Mouse (Mus musculus): Measurements from ENCODE around the gene Capn15. TPM values are rescaled to one million over a fixed set of nuclear protein-coding genes. Genes with fewer than 3 reads are reported as not detected.

Gene Capn15
- polyA plus RNA-seq, 1 experiment from 2014 or later, result 21.1 TPM

- peaks cover 73% of the 10 kb centered on the region for H3K36me3 ChIP-seq
- no peak for ATAC-seq
- 95% methylated on average over 7 of the region's 7 CpGs for WGBS
Measured at GRCm38 (mm10) chr17:25962413-25962905, 23.1 kb downstream of the Capn15 start.

GRCm38 (mm10) chr17:25961566-25961965 lies 24.0 kb downstream of the Capn15 start:
- 98% methylated on average over 5 of the region's 5 CpGs for WGBS
- no peak overlapping the region for H3K4me2 ChIP-seq (replicated peaks)
- no peak overlapping the region for H3K9ac ChIP-seq (replicated peaks)
- H3K9me3 ChIP-seq, result no peaks in the 10 kb centered on the region
- ATAC-seq, result no peak
- no peak overlapping the region for H3K4me3 ChIP-seq (replicated peaks)
- peaks cover 73% of the 10 kb centered on the region for H3K36me3 ChIP-seq
- H3K27ac ChIP-seq, result no peak overlapping the region
- H3K27me3 ChIP-seq, result no peaks in the 10 kb centered on the region
- 0 out of 2 replicates have a peak, but pooled peaks cover 7% of the 10 kb centered on the region for H3K4me1 ChIP-seq (replicated peaks)

More at GRCm38 (mm10) chr17:25962413-25962905, 23.1 kb downstream of the Capn15 start:
- Histone ChIP-seq H3K27ac (no peak overlapping the region), H3K4me2 (replicated peaks) (no peak overlapping the region), H3K4me1 (replicated peaks) (0 out of 2 replicates have a peak, but pooled peaks cover 1% of the 10 kb centered on the region), H3K27me3 (no peaks in the 10 kb centered on the region), H3K9me3 (no peaks in the 10 kb centered on the region), H3K4me3 (replicated peaks) (no peak overlapping the region), H3K9ac (replicated peaks) (no peak overlapping the region)

GRCm38 (mm10) chr17:25959630-25960467 lies 25.7 kb downstream of the Capn15 start:
- H3K4me1 ChIP-seq (replicated peaks), result 0 out of 2 replicates have a peak, but pooled peaks cover 12% of the 10 kb centered on the region
- no peak overlapping the region for H3K9ac ChIP-seq (replicated peaks)
- no peaks in the 10 kb centered on the region for H3K9me3 ChIP-seq
- no peaks in the 10 kb centered on the region for H3K27me3 ChIP-seq
- H3K36me3 ChIP-seq, result peaks cover 66% of the 10 kb centered on the region
- H3K4me3 ChIP-seq (replicated peaks), result no peak overlapping the region
- no peak overlapping the region for H3K4me2 ChIP-seq (replicated peaks)
- ATAC-seq, result no peak
- 89% methylated on average over 22 of the region's 23 CpGs for WGBS
- no peak overlapping the region for H3K27ac ChIP-seq

GRCm38 (mm10) chr17:25958771-25959494 lies 26.7 kb downstream of the Capn15 start:
- Histone ChIP-seq H3K4me1 (replicated peaks) (0 out of 2 replicates have a peak, but pooled peaks cover 12% of the 10 kb centered on the region), H3K4me3 (replicated peaks) (no peak overlapping the region), H3K9ac (replicated peaks) (no peak overlapping the region), H3K9me3 (no peaks in the 10 kb centered on the region), H3K4me2 (replicated peaks) (no peak overlapping the region), H3K36me3 (peaks cover 57% of the 10 kb centered on the region), H3K27ac (no peak overlapping the region; the same call in 1 of the 2 replicates), H3K27me3 (peaks cover 3% of the 10 kb centered on the region)
- 94% methylated on average over 11 of the region's 11 CpGs for WGBS
- ATAC-seq, result no peak

- peak; percentile 38; the same call in 1 of the 2 replicates for ATAC-seq
- no peak overlapping the region for H3K27ac ChIP-seq
Measured at GRCm38 (mm10) chr17:25957586-25958051, 28.0 kb downstream of the Capn15 start.

GRCm38 (mm10) chr17:25956631-25957030 lies 29.0 kb downstream of the Capn15 start:
- 73% methylated on average over 7 of the region's 7 CpGs for WGBS
- H3K9ac ChIP-seq (replicated peaks), result no peak overlapping the region
- peak overlapping the region; percentile 12; the same call in 1 of the 2 replicates for H3K27ac ChIP-seq
- H3K4me3 ChIP-seq (replicated peaks), result no peak overlapping the region
- ATAC-seq, result no peak
- no peaks in the 10 kb centered on the region for H3K9me3 ChIP-seq
- H3K27me3 ChIP-seq, result peaks cover 26% of the 10 kb centered on the region
- H3K36me3 ChIP-seq, result peaks cover 36% of the 10 kb centered on the region
- H3K4me2 ChIP-seq (replicated peaks), result no peak overlapping the region
- H3K4me1 ChIP-seq (replicated peaks), result peaks cover 18% of the 10 kb centered on the region

More at GRCm38 (mm10) chr17:25957586-25958051, 28.0 kb downstream of the Capn15 start:
- Histone ChIP-seq H3K36me3 (peaks cover 45% of the 10 kb centered on the region), H3K4me2 (replicated peaks) (no peak overlapping the region), H3K9ac (replicated peaks) (no peak overlapping the region), H3K9me3 (no peaks in the 10 kb centered on the region), H3K27me3 (peaks cover 16% of the 10 kb centered on the region), H3K4me3 (replicated peaks) (no peak overlapping the region), H3K4me1 (replicated peaks) (0 out of 2 replicates have a peak, but pooled peaks cover 12% of the 10 kb centered on the region)
- 78% methylated on average over 14 of the region's 14 CpGs for WGBS

GRCm38 (mm10) chr17:25956201-25956600 lies 29.4 kb downstream of the Capn15 start:
- no peak for ATAC-seq
- peaks cover 22% of the 10 kb centered on the region for H3K4me1 ChIP-seq (replicated peaks)
- H3K4me3 ChIP-seq (replicated peaks), result no peak overlapping the region
- H3K4me2 ChIP-seq (replicated peaks), result no peak overlapping the region
- H3K9ac ChIP-seq (replicated peaks), result peak overlapping the region; percentile 32; the same call in 1 of the 2 replicates
- 68% methylated on average over 7 of the region's 7 CpGs for WGBS
- H3K9me3 ChIP-seq, result no peaks in the 10 kb centered on the region
- peaks cover 30% of the 10 kb centered on the region for H3K27me3 ChIP-seq
- no peak overlapping the region for H3K27ac ChIP-seq
- H3K36me3 ChIP-seq, result peaks cover 33% of the 10 kb centered on the region

- Histone ChIP-seq H3K4me3 (replicated peaks) (no peak overlapping the region), H3K4me1 (replicated peaks) (peaks cover 22% of the 10 kb centered on the region), H3K27ac (no peak overlapping the region), H3K36me3 (peaks cover 31% of the 10 kb centered on the region), H3K9me3 (no peaks in the 10 kb centered on the region), H3K4me2 (replicated peaks) (no peak overlapping the region), H3K27me3 (peaks cover 35% of the 10 kb centered on the region), H3K9ac (replicated peaks) (no peak overlapping the region)
- no peak for ATAC-seq
- 80% methylated on average over 3 of the region's 3 CpGs for WGBS
Measured at GRCm38 (mm10) chr17:25955736-25956135, 29.9 kb downstream of the Capn15 start.

- Histone ChIP-seq H3K27ac (no peak overlapping the region), H3K27me3 (peaks cover 46% of the 10 kb centered on the region), H3K9me3 (no peaks in the 10 kb centered on the region), H3K4me1 (replicated peaks) (peaks cover 22% of the 10 kb centered on the region), H3K4me2 (replicated peaks) (no peak overlapping the region), H3K36me3 (peaks cover 20% of the 10 kb centered on the region), H3K9ac (replicated peaks) (no peak overlapping the region), H3K4me3 (replicated peaks) (no peak overlapping the region)
- no peak for ATAC-seq
- WGBS, result 80% methylated on average over 2 of the region's 2 CpGs
Measured at GRCm38 (mm10) chr17:25954671-25955070, 30.9 kb downstream of the Capn15 start.

- peaks cover 22% of the 10 kb centered on the region for H3K4me1 ChIP-seq (replicated peaks)
- ATAC-seq, result no peak
- no peak overlapping the region for H3K4me3 ChIP-seq (replicated peaks)
- 82% methylated on average over 5 of the region's 5 CpGs for WGBS
- no peak overlapping the region for H3K4me2 ChIP-seq (replicated peaks)
- H3K9me3 ChIP-seq, result no peaks in the 10 kb centered on the region
- no peak overlapping the region for H3K27ac ChIP-seq
- H3K27me3 ChIP-seq, result peaks cover 47% of the 10 kb centered on the region
- H3K9ac ChIP-seq (replicated peaks), result no peak overlapping the region
- peaks cover 8% of the 10 kb centered on the region; the same call in 1 of the 2 replicates for H3K36me3 ChIP-seq
Measured at GRCm38 (mm10) chr17:25953161-25953560, 32.4 kb downstream of the Capn15 start.

GRCm38 (mm10) chr17:25951803-25952623 lies 33.6 kb downstream of the Capn15 start, which contains the start of gene A930017K11Rik:
A930017K11Rik (minus strand) TSS chr17:25952565.
- Histone ChIP-seq H3K27ac (no peak within 1 kb of the TSS), H3K36me3 (no peaks in the 10 kb centered on the region), H3K9ac (replicated peaks) (0 out of 2 replicates have a peak within 1 kb of the TSS, but pooled peaks have one; percentile 16), H3K4me3 (replicated peaks) (peak within 1 kb of the TSS; percentile 25), H3K9me3 (no peaks in the 10 kb centered on the region), H3K27me3 (peaks cover 47% of the 10 kb centered on the region), H3K4me1 (replicated peaks) (peaks cover 17% of the 10 kb centered on the region), H3K4me2 (replicated peaks) (peak within 1 kb of the TSS; percentile 46)
- ATAC-seq, result no peak
- 1% methylated on average over 53 of the region's 58 CpGs for WGBS
